In the genomic region with DNA sequence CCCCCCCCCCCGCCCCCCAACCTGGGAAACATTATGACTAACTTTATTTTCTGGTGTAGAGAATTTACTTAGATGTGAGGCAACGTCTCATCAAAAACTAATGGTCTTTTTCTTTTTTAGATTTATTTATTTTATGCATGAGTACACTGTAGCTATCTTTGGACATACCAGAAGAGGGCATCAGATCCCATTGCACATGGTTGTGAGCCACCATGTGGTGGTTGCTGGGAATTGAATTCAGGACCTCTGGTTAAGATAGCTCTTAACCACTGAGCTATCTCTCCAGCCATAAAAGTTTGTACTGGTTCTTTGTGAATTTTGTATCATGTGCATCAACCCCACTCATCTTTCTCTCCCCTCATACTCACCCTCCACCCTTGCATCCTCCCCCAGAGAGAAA, we compare ENCODE assay signal across 14 mouse cellular contexts.
DNase-seq lines count a peak whose midpoint lies in the region; ATAC-seq and TF ChIP-seq lines count a peak whose summit lies in the region.
"Had no signal": no experiment of that assay in that cellular context is flagged by ENCODE, and none has a peak within 500 bp of the region (broad histone marks: within the 10 kb centered on the region; RNA-seq: fewer than 3 reads in every experiment).

No protein-coding gene starts in this region.

- 38% methylated on average over 2 of the region's 2 CpGs for WGBS in hindbrain, embryonic 10.5 days
- WGBS in hindbrain, embryonic 14.5 days: 55% methylated on average over 2 of the region's 2 CpGs
- WGBS in lung, embryonic 14.5 days: 53% methylated on average over 2 of the region's 2 CpGs
- WGBS in forebrain, embryonic 15.5 days: 55% methylated on average over 2 of the region's 2 CpGs

- DNase-seq in hindbrain, embryonic 10.5 days (ENCODE audit: low spot score): peak; percentile 7
- no peak for DNase-seq in hindbrain, embryonic 14.5 days (ENCODE audit: low spot score)
- peak; percentile 23 for DNase-seq in lung, embryonic 14.5 days
- no peak for DNase-seq in lung, postnatal 10 days
- peak; percentile 73 for DNase-seq in R1 (ENCODE audit: low read depth, low spot score)
- DNase-seq in mesoderm, embryonic 11.5 days (ENCODE audit: low read depth, low spot score): peak; percentile 8
- DNase-seq: adrenal gland, adult 2 months; heart, postnatal 14 days; lung, postnatal 4 days; right cerebral cortex, postnatal 25 days had no signal

- H3K9ac ChIP-seq in hindbrain, embryonic 14.5 days: no peak overlapping the region
- no peak overlapping the region for H3K9ac ChIP-seq in lung, embryonic 14.5 days
- no peak overlapping the region for H3K9ac ChIP-seq in forebrain, embryonic 15.5 days (replicated peaks)
- H3K9ac ChIP-seq: limb, embryonic 13.5 days; midbrain, embryonic 15.5 days; neural tube, embryonic 15.5 days had no signal

- no peak overlapping the region for H3K4me2 ChIP-seq in hindbrain, embryonic 14.5 days (replicated peaks)
- H3K4me2 ChIP-seq in lung, embryonic 14.5 days: no peak overlapping the region
- H3K4me2 ChIP-seq in forebrain, embryonic 15.5 days (replicated peaks): no peak overlapping the region
- H3K4me2 ChIP-seq: limb, embryonic 13.5 days; midbrain, embryonic 15.5 days; neural tube, embryonic 15.5 days had no signal

- H3K27me3 ChIP-seq in hindbrain, embryonic 10.5 days (ENCODE audit: insufficient read depth, poor library complexity, severe bottlenecking): no peaks in the 10 kb centered on the region
- no peaks in the 10 kb centered on the region for H3K27me3 ChIP-seq in hindbrain, embryonic 14.5 days (ENCODE audit: control insufficient read depth, insufficient read depth, low read length)
- no peaks in the 10 kb centered on the region for H3K27me3 ChIP-seq in lung, embryonic 14.5 days (ENCODE audit: insufficient read depth, low read length)
- no peaks in the 10 kb centered on the region for H3K27me3 ChIP-seq in forebrain, embryonic 15.5 days
- H3K27me3 ChIP-seq: limb, embryonic 13.5 days; midbrain, embryonic 15.5 days; neural tube, embryonic 15.5 days had no signal

- H3K27ac ChIP-seq in hindbrain, embryonic 10.5 days: no peak overlapping the region
- no peak overlapping the region for H3K27ac ChIP-seq in hindbrain, embryonic 14.5 days
- H3K27ac ChIP-seq in lung, embryonic 14.5 days (ENCODE audit: low read depth): no peak overlapping the region
- no peak overlapping the region for H3K27ac ChIP-seq in forebrain, embryonic 15.5 days (replicated peaks)
- H3K27ac ChIP-seq: limb, embryonic 13.5 days; midbrain, embryonic 15.5 days; neural tube, embryonic 15.5 days had no signal

- H3K9me3 ChIP-seq in hindbrain, embryonic 10.5 days: no peaks in the 10 kb centered on the region
- H3K9me3 ChIP-seq in hindbrain, embryonic 14.5 days (ENCODE audit: control insufficient read depth, low read length): no peaks in the 10 kb centered on the region
- no peaks in the 10 kb centered on the region for H3K9me3 ChIP-seq in lung, embryonic 14.5 days (ENCODE audit: low read depth, low read length)
- no peaks in the 10 kb centered on the region for H3K9me3 ChIP-seq in forebrain, embryonic 15.5 days
- H3K9me3 ChIP-seq: limb, embryonic 13.5 days; midbrain, embryonic 15.5 days; neural tube, embryonic 15.5 days had no signal

- TF ChIP-seq CTCF in lung, embryonic 14.5 days (IDR thresholded peaks at IDR 0.05; ENCODE audit: low read depth): peak; percentile 51

- no peak overlapping the region for H3K4me3 ChIP-seq in hindbrain, embryonic 10.5 days
- H3K4me3 ChIP-seq in hindbrain, embryonic 14.5 days (replicated peaks; ENCODE audit: low read length): no peak overlapping the region
- no peak overlapping the region for H3K4me3 ChIP-seq in lung, embryonic 14.5 days (ENCODE audit: low read depth, low read length)
- no peak overlapping the region for H3K4me3 ChIP-seq in forebrain, embryonic 15.5 days
- H3K4me3 ChIP-seq: limb, embryonic 13.5 days; midbrain, embryonic 15.5 days; neural tube, embryonic 15.5 days had no signal

- no peak for ATAC-seq in hindbrain, embryonic 14.5 days (ENCODE audit: low FRiP score)
- no peak for ATAC-seq in lung, embryonic 14.5 days (ENCODE audit: insufficient read depth)
- ATAC-seq in forebrain, embryonic 15.5 days (replicated peaks): no peak
- ATAC-seq: midbrain, embryonic 15.5 days had no signal

- no peaks in the 10 kb centered on the region for H3K4me1 ChIP-seq in hindbrain, embryonic 10.5 days (replicated peaks)
- H3K4me1 ChIP-seq in hindbrain, embryonic 14.5 days (replicated peaks; ENCODE audit: control insufficient read depth, insufficient read depth, low read length): no peaks in the 10 kb centered on the region
- H3K4me1 ChIP-seq in lung, embryonic 14.5 days (ENCODE audit: insufficient read depth): no peaks in the 10 kb centered on the region
- H3K4me1 ChIP-seq in forebrain, embryonic 15.5 days: no peaks in the 10 kb centered on the region
- H3K4me1 ChIP-seq: limb, embryonic 13.5 days; midbrain, embryonic 15.5 days; neural tube, embryonic 15.5 days had no signal

- H3K36me3 ChIP-seq in hindbrain, embryonic 10.5 days: no peaks in the 10 kb centered on the region
- no peaks in the 10 kb centered on the region for H3K36me3 ChIP-seq in hindbrain, embryonic 14.5 days (replicated peaks; ENCODE audit: control insufficient read depth, insufficient read depth)
- no peaks in the 10 kb centered on the region for H3K36me3 ChIP-seq in lung, embryonic 14.5 days (ENCODE audit: insufficient read depth)
- no peaks in the 10 kb centered on the region for H3K36me3 ChIP-seq in forebrain, embryonic 15.5 days
- H3K36me3 ChIP-seq: limb, embryonic 13.5 days; midbrain, embryonic 15.5 days; neural tube, embryonic 15.5 days had no signal

Comparison
In these comparisons a context has a peak if more than half of its experiments do, and no peak if none do; other contexts are left out.
1. DNase-seq: peak in hindbrain, embryonic 10.5 days (single experiment), lung, embryonic 14.5 days (single experiment), R1 (single experiment) and mesoderm, embryonic 11.5 days (single experiment); none in hindbrain, embryonic 14.5 days (single experiment) and lung, postnatal 10 days (single experiment).